ENCODE assay signal across 24 mouse cellular contexts in genomic region chr11:67727095-67727494, GRCm38 (mm10). TPM values are rescaled to one million over a fixed set of nuclear protein-coding genes. Genes with fewer than 3 reads are reported as not detected.
DNase-seq lines count a peak whose midpoint lies in the region; ATAC-seq and TF ChIP-seq lines count a peak whose summit lies in the region.
"Had no signal": no experiment of that assay in that cellular context is flagged by ENCODE, and none has a peak within 500 bp of the region (broad histone marks: within the 10 kb centered on the region; RNA-seq: fewer than 3 reads in every experiment).

No protein-coding gene starts in this region.

- H3K27me3 ChIP-seq in heart, postnatal 0 days (ENCODE audit: control insufficient read depth, insufficient read depth, low read length) = no peaks in the 10 kb centered on the region
- H3K27me3 ChIP-seq: CH12.LX; heart, embryonic 13.5 days; hindbrain, embryonic 13.5 days; kidney, embryonic 15.5 days; neural tube, embryonic 12.5 days had no signal

- no peak for TF ChIP-seq EP300 in heart, postnatal 0 days (IDR thresholded peaks at IDR 0.05; ENCODE audit: low read depth)

- no peaks in the 10 kb centered on the region for H3K9me3 ChIP-seq in heart, postnatal 0 days (replicated peaks; ENCODE audit: control insufficient read depth, low read length)
- H3K9me3 ChIP-seq: heart, embryonic 13.5 days; hindbrain, embryonic 13.5 days; kidney, embryonic 15.5 days; neural tube, embryonic 12.5 days had no signal

- no peaks in the 10 kb centered on the region for H3K36me3 ChIP-seq in heart, postnatal 0 days (replicated peaks; ENCODE audit: control insufficient read depth, insufficient read depth, low read length)
- H3K36me3 ChIP-seq: heart, embryonic 13.5 days; hindbrain, embryonic 13.5 days; kidney, embryonic 15.5 days; neural tube, embryonic 12.5 days had no signal

- peaks cover 15% of the 10 kb centered on the region for H3K4me1 ChIP-seq in heart, postnatal 0 days (ENCODE audit: control insufficient read depth, insufficient read depth)
- H3K4me1 ChIP-seq: hindbrain, embryonic 13.5 days; kidney, embryonic 15.5 days; neural tube, embryonic 12.5 days had no signal

- peak; percentile 58; the same call in 1 of the 2 replicates for ATAC-seq in heart, postnatal 0 days (ENCODE audit: insufficient read depth, low read depth)
- ATAC-seq: forebrain, embryonic 16.5 days had no signal

- H3K9ac ChIP-seq in heart, postnatal 0 days (replicated peaks; ENCODE audit: low read depth, low read length) = no peak overlapping the region
- H3K9ac ChIP-seq: heart, embryonic 13.5 days; hindbrain, embryonic 13.5 days; kidney, embryonic 15.5 days; neural tube, embryonic 12.5 days had no signal

- 36% methylated on average over 6 of the region's 6 CpGs for WGBS in heart, postnatal 0 days

- peak; percentile 41 to 57 for DNase-seq in frontal cortex, adult 2 months (ENCODE audit: extremely low spot score in 1 of 2, low spot score in 1 of 2)
- DNase-seq in frontal cortex, postnatal 10 days (ENCODE audit: low spot score in 2 of 2) = no peak
- DNase-seq in heart, adult 9 months (ENCODE audit: low spot score in 2 of 2) = peak; percentile 19 to 24
- DNase-seq in heart, postnatal 4 days = no peak
- peak; percentile 75 for DNase-seq in NIH3T3 (ENCODE audit: low read depth)
- peak; percentile 22 for DNase-seq in heart, postnatal 0 days (ENCODE audit: low spot score)
- no peak for DNase-seq in kidney, adult 8-10 months
- DNase-seq in adrenal gland, adult (ENCODE audit: inconsistent age in 2 of 2, low spot score in 1 of 2) = no peak
- DNase-seq: adrenal gland, postnatal 10 days; cerebellum, adult 18-20 months; cerebellum, postnatal 36 days; layer of hippocampus, postnatal 36 days; lung, adult 18-20 months; lung, postnatal 36 days; right cerebral cortex, postnatal 25 days had no signal

- H3K27ac ChIP-seq in heart, postnatal 0 days (ENCODE audit: low read depth) = peak overlapping the region; percentile 73
- H3K27ac ChIP-seq: heart, embryonic 13.5 days; hindbrain, embryonic 13.5 days; kidney, embryonic 15.5 days; neural tube, embryonic 12.5 days had no signal

- no peak for TF ChIP-seq CTCF in heart, postnatal 0 days (IDR thresholded peaks at IDR 0.05; ENCODE audit: low read depth)

- H3K4me3 ChIP-seq in heart, postnatal 0 days (ENCODE audit: low read depth, low read length) = no peak overlapping the region
- H3K4me3 ChIP-seq: heart, embryonic 13.5 days; hindbrain, embryonic 13.5 days; kidney, embryonic 15.5 days; neural tube, embryonic 12.5 days had no signal

- H3K4me2 ChIP-seq in heart, postnatal 0 days (ENCODE audit: low read depth, low read length) = no peak overlapping the region
- H3K4me2 ChIP-seq: heart, embryonic 13.5 days; hindbrain, embryonic 13.5 days; kidney, embryonic 15.5 days; neural tube, embryonic 12.5 days had no signal

RNA-seq across cellular contexts. Expression of gene Rcvrn, which starts 32.0 kb away (rescaled TPM):
- 1.5 and 1.9 TPM in 2 replicates for polyA plus RNA-seq in frontal cortex, adult 2 months (2012; rRNA removed)
- total RNA-seq in heart, postnatal 4 days (2021) = under 1 TPM in 1 of 2 experiments, not detected in 1; 0.26 TPM
- not detected in 2 replicates for total RNA-seq in heart, postnatal 0 days (2014; rRNA removed; ENCODE audit: low replicate concordance)
- polyA plus RNA-seq in heart, postnatal 0 days (2015; fragmentation: Nextera tagmentation; extraction: Ambion mirVana) = not detected in 2 replicates
- total RNA-seq: adrenal gland, postnatal 10 days; CH12.LX; liver, adult 2 months had no signal
- polyA plus RNA-seq: forebrain, embryonic 16.5 days; heart, embryonic 13.5 days; hindbrain, embryonic 13.5 days; intestine, embryonic 14.5 days; kidney, embryonic 15.5 days; large intestine, adult 2 months; liver, adult 2 months; neural tube, embryonic 12.5 days had no signal

RNA-seq across cellular contexts. Expression of gene Glp2r, which starts 43.9 kb away (rescaled TPM):
- 0.21 and 0.28 TPM in 2 replicates for polyA plus RNA-seq in frontal cortex, adult 2 months (2012; rRNA removed)
- not detected for total RNA-seq in heart, postnatal 4 days (2021)
- total RNA-seq in heart, postnatal 0 days (2014; rRNA removed; ENCODE audit: low replicate concordance) = not detected in 2 replicates
- polyA plus RNA-seq in heart, postnatal 0 days (2015; fragmentation: Nextera tagmentation; extraction: Ambion mirVana) = not detected in 2 replicates
- polyA plus RNA-seq: heart, embryonic 13.5 days; hindbrain, embryonic 13.5 days; liver, adult 2 months; neural tube, embryonic 12.5 days had no signal

RNA-seq across cellular contexts. Expression of gene Gsg1l2, which starts 47.3 kb away (rescaled TPM):
- polyA plus RNA-seq in frontal cortex, adult 2 months (2012; rRNA removed) = 0.08 TPM in 1 of 2 replicates, not detected in the other
- total RNA-seq in heart, postnatal 4 days (2021) = not detected
- total RNA-seq in heart, postnatal 0 days (2014; rRNA removed; ENCODE audit: low replicate concordance) = not detected in 2 replicates
- polyA plus RNA-seq in heart, postnatal 0 days (2015; fragmentation: Nextera tagmentation; extraction: Ambion mirVana) = not detected in 2 replicates
- total RNA-seq: adrenal gland, postnatal 10 days; CH12.LX; layer of hippocampus, postnatal 36 days; liver, adult 2 months had no signal
- polyA plus RNA-seq: forebrain, embryonic 16.5 days; heart, embryonic 13.5 days; hindbrain, embryonic 13.5 days; kidney, embryonic 15.5 days; liver, adult 2 months; neural tube, embryonic 12.5 days had no signal

Comparison
In these comparisons a context has a peak if more than half of its experiments do, and no peak if none do; other contexts are left out.
1. DNase-seq: peak in frontal cortex, adult 2 months (2 of 2), heart, adult 9 months (2 of 2), NIH3T3 (single experiment) and heart, postnatal 0 days (single experiment); none in frontal cortex, postnatal 10 days (0 of 2), heart, postnatal 4 days (single experiment), kidney, adult 8-10 months (0 of 2) and adrenal gland, adult (0 of 2).